Mouse (Mus musculus): ENCODE measurements around the gene Cds2. TPM values are rescaled to one million over a fixed set of nuclear protein-coding genes. Genes with fewer than 3 reads are reported as not detected.

The Cds2 gene
- polyA plus RNA-seq, 1 experiment from 2014 or later: 30.1 TPM

DNA sequence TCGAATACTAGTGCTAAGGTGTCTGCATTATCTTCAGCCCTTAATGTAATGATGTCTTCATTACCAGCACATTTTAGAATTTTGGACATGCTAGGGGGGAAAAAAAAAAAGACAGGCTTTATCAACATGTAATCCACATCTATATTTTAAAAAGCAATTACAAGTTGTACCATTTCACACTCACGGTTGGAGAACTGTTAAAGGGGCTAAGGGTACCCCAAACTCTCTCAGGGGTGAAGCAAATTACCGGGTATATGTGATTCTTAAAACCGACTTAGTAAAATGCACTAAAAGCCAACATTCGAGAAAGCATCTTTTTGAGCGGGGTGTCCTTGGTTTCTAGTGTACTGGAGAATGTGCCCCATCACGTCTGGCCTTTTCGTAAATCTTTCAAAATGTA lies 11.0 kb upstream of the Cds2 start:
- Histone ChIP-seq H3K9ac (peak overlapping the region; percentile 50), H3K4me2 (replicated peaks) (peak overlapping the region; percentile 47), H3K4me1 (peaks cover 15% of the 10 kb centered on the region; the same call in 1 of the 2 replicates), H3K27ac (peak overlapping the region; percentile 81; the same call in 1 of the 2 replicates), H3K36me3 (peaks cover 21% of the 10 kb centered on the region), H3K27me3 (no peaks in the 10 kb centered on the region), H3K9me3 (no peaks in the 10 kb centered on the region), H3K4me3 (peak overlapping the region; percentile 50)
- WGBS: 13% methylated on average over 8 of the region's 8 CpGs
- ATAC-seq (ENCODE audit: insufficient number of reproducible peaks, insufficient read depth, low FRiP score, low TSS enrichment): no peak

DNA sequence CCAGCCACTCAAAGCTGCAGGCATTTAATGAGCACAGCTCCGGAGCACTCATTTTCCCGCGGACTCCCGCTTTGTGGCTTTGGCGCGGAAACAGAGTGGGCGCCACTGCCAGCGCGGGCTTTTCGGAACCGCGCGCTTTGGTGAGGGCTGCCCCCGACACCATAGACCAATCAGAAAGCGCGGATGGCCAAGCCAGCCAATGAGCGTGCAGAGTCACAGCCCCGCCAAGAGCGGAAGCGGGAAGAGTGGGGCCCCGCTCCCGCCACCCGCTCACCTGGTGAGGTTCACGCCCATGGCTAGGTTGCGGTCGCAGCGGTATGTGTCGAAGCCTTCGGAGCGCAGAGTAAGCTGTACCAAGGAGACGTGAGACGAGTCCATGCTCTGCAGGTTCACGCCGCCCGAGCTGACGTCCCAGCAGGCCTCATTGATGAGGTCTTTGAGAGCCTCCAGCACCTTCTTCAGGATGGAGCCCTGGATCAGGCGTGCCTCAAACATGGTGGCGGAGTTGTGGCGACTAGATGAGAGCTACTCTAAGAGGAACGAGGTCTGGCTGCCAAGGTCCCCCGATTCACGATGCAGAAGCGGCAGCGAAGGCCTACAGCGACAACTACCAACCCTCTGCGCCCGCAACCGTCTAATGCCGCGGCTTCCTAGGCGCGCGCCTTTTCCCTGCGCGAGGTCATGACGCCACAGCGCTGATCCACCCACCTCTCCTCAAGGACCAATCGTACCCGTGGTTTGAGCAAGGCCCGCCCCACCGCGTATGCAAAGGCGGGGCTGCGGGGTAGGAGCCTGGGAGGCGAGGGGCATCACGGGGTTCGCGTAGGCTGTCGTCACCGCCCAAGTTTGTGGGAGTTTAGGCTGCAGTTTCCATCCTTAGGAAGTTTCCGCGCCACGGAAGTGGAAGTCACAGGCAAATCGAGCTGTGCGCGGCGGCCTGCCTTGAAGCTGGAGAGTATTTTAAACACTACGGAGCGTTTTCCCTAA lies 10.1 kb upstream of the Cds2 start, which contains the start of gene Pcna:
Gene Pcna, minus strand, starts transcription at position 773 of the 987 bp plus-strand sequence.
- no peaks in the 10 kb centered on the region for H3K27me3 ChIP-seq
- peak within 1 kb of the TSS; percentile 81 for H3K27ac ChIP-seq
- H3K4me2 ChIP-seq (replicated peaks): peak within 1 kb of the TSS; percentile 47
- H3K4me3 ChIP-seq: peak within 1 kb of the TSS; percentile 50
- WGBS: under 1% methylated on average over 79 of the region's 79 CpGs
- peaks cover 15% of the 10 kb centered on the region; the same call in 1 of the 2 replicates for H3K4me1 ChIP-seq
- H3K9me3 ChIP-seq: no peaks in the 10 kb centered on the region
- ATAC-seq (ENCODE audit: insufficient number of reproducible peaks, insufficient read depth, low FRiP score, low TSS enrichment): peak; percentile 98
- H3K9ac ChIP-seq: peak within 1 kb of the TSS; percentile 50
- H3K36me3 ChIP-seq: peaks cover 21% of the 10 kb centered on the region

DNA sequence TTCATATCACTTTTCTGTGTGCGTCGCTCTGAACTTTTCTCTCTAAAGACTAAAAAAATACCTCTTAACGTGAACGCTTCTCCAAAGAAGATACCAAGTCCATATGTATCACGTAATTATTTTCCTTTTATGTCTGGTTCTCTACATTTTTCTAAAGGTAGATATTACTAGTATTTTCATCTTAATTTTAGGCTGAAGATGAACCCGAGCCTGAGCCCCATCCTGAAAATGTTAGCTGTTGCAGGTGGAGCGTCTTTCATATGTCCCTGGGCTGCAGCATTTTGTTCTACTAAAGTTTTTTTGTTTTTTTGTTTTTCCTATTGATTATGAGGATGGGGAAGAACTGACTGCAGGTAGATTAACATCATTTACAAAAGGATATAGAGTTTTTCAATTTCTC lies 9.3 kb upstream of the Cds2 start:
- no peak for ATAC-seq (ENCODE audit: insufficient number of reproducible peaks, insufficient read depth, low FRiP score, low TSS enrichment)
- under 1% methylated on average over 7 of the region's 7 CpGs for WGBS
- peak overlapping the region; percentile 47 for H3K4me2 ChIP-seq (replicated peaks)
- peak overlapping the region; percentile 81 for H3K27ac ChIP-seq
- no peaks in the 10 kb centered on the region for H3K27me3 ChIP-seq
- H3K36me3 ChIP-seq: peaks cover 19% of the 10 kb centered on the region
- H3K4me3 ChIP-seq: peak overlapping the region; percentile 50
- H3K9ac ChIP-seq: 0 out of 2 replicates have a peak overlapping the region, but pooled peaks have one; percentile 50
- no peaks in the 10 kb centered on the region for H3K9me3 ChIP-seq
- H3K4me1 ChIP-seq: peaks cover 13% of the 10 kb centered on the region; the same call in 1 of the 2 replicates

DNA sequence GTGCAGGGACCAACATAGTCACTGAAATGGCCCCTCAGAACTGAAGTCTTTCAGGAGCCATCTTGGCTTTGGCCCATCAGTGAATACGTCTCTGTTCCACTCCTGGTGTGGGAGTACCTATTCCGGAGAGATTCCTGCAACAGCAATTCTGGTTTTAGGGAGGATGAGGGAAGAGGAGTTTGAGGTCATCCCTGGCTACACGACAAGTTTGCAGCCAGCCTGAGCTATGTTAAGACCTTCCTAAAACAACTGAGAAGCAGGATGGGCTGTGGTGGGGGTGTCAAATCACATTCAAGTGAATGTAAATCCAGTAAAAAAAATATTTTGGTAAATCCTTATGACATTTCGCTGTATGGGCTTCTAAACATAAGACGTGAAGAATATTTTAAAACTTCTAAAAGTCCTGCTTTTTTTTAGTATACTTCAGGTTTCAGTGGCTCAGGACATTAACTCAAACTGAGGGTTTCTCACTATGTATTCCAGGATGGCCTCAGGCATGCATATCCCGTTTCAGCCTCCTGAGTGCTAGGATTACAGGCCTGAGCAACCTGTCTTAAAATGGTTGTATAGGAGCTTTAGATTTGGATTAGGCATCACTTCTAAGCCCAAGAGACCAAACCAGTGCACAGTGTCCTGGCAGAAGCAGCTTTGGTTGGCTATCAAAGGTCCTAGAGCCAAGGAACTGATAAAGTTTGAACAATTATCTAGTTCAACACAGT lies 5.4 kb upstream of the Cds2 start:
- WGBS: 90% methylated on average over 6 of the region's 6 CpGs
- H3K27ac ChIP-seq: no peak overlapping the region
- H3K9me3 ChIP-seq: no peaks in the 10 kb centered on the region
- no peak overlapping the region for H3K4me3 ChIP-seq
- H3K36me3 ChIP-seq: no peaks in the 10 kb centered on the region
- H3K4me2 ChIP-seq (replicated peaks): no peak overlapping the region
- no peak for ATAC-seq (ENCODE audit: insufficient number of reproducible peaks, insufficient read depth, low FRiP score, low TSS enrichment)
- no peaks in the 10 kb centered on the region for H3K27me3 ChIP-seq
- H3K9ac ChIP-seq: no peak overlapping the region
- H3K4me1 ChIP-seq: no peaks in the 10 kb centered on the region

DNA sequence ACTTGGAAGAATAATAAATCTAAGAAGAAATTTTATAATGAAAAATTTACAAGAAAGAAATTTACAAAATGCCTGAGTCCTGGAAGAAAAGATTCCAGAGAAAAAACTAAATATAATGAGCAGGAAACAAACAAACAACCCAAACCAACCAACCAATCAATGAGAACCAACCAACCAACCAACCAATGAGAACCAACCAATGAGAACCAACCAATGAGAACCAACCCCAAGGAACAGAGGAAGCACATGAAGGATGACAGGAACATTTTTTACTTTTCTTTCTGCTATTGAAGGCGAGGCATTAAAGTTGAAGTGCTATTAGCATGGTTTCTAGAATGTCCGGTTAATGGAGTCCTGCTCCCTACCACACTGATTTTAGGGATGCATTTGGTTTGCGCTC lies 2.3 kb upstream of the Cds2 start:
- no peak for ATAC-seq (ENCODE audit: insufficient number of reproducible peaks, insufficient read depth, low FRiP score, low TSS enrichment)
- no peaks in the 10 kb centered on the region for H3K27me3 ChIP-seq
- no peaks in the 10 kb centered on the region for H3K9me3 ChIP-seq
- no peak overlapping the region for H3K4me3 ChIP-seq
- peaks cover 8% of the 10 kb centered on the region for H3K4me1 ChIP-seq
- WGBS: 96% methylated on average over 3 of the region's 3 CpGs
- no peak overlapping the region for H3K4me2 ChIP-seq (replicated peaks)
- H3K9ac ChIP-seq: no peak overlapping the region
- H3K36me3 ChIP-seq: no peaks in the 10 kb centered on the region
- H3K27ac ChIP-seq: no peak overlapping the region

DNA sequence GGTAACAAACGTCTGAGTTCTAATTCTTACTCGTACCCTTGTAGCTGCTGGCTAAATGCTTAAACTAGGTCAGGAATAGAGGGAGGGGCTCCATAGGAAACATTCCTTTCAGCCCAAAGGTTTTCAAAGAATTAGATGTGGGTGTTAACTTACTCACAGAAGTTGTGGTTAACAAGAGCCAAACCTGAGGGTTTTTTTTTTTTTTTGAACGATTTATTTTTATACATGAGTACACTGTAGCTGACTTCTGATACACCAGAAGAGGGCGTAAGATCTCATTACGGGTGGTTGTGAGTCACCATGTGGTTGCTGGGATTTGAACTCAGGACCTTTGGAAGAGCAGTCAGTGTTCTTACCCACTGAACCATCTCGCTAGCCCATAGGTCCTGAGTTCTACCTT lies 773 bp upstream of the Cds2 start:
- no peak overlapping the region for H3K9ac ChIP-seq
- 77% methylated on average over 6 of the region's 6 CpGs for WGBS
- no peak for ATAC-seq (ENCODE audit: insufficient number of reproducible peaks, insufficient read depth, low FRiP score, low TSS enrichment)
- H3K27me3 ChIP-seq: no peaks in the 10 kb centered on the region
- H3K4me3 ChIP-seq: no peak overlapping the region
- peaks cover 8% of the 10 kb centered on the region for H3K4me1 ChIP-seq
- no peak overlapping the region for H3K27ac ChIP-seq
- no peak overlapping the region for H3K4me2 ChIP-seq (replicated peaks)
- no peaks in the 10 kb centered on the region for H3K36me3 ChIP-seq
- H3K9me3 ChIP-seq: no peaks in the 10 kb centered on the region

DNA sequence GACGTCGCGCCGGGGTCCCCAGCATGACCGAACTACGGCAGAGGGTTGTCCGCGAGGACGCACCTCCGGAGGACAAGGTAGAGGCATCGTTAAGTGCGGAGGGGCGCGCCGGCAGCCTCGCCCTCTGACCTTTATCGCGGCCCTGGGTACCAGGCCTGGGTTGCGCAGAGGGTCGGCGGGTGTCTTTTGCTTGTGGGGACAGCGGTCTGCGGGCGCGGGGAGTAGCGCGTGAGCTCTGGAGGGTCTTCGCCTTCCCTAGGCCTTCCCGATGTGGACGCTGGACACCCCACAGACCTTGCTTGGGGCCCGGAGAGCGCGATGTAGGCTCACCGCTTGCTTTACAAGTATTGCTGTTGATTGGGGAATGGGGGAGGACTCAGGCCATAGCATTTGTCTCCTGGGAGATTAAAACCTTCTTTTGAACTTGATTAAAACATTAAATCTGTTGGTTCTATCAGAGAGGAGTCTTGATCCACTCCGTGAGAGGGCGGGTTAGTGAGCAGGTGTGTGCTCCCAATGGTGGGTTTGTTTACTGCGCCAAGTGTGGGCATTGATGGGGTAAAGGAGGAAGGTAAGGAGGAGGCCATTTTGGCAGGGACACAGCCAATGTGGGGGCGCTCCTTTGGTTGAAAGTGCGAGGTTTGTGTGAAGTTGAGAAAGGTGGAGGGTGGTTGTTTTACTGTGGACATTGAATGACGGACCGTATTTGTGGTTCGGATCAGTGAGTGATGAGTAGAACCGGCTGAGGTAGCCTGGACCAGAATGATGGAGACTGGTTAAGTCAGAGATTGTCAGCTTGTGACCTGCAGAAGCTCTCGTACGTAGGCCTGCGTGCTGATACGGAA lies 695 bp downstream of the Cds2 start:
- Histone ChIP-seq H3K9me3 (no peaks in the 10 kb centered on the region), H3K4me1 (peaks cover 8% of the 10 kb centered on the region), H3K36me3 (no peaks in the 10 kb centered on the region), H3K27me3 (no peaks in the 10 kb centered on the region), H3K27ac (peak overlapping the region; percentile 72), H3K9ac (peak overlapping the region; percentile 94), H3K4me2 (replicated peaks) (peak overlapping the region; percentile 72), H3K4me3 (peak overlapping the region; percentile 91)
- peak; percentile 62; the same call in 1 of the 2 replicates for ATAC-seq (ENCODE audit: insufficient number of reproducible peaks, insufficient read depth, low FRiP score, low TSS enrichment)
- WGBS: 1% methylated on average over 42 of the region's 47 CpGs

DNA sequence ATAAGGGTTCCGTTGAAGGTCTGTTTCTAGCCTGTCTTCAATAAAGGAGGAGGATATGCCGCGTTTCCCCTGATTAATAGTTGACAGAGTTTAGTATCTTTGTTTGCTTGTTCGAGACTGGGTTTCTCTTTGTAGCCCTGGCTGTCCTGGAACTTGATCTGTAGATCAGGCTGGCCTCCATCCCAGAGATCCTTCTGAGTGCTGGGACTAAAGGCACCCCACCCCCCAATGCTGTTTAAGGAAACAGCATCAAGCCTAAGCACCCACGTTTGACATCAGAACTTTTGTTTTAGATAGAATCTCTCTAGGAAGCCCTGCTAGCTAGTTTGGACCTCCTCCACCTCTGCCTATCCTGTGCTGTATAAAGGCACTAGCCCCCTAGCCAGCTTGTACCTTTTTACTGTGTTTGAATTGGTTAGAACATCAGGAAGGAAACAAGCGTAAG lies 1.3 kb downstream of the Cds2 start:
- peaks cover 8% of the 10 kb centered on the region for H3K4me1 ChIP-seq
- ATAC-seq (ENCODE audit: insufficient number of reproducible peaks, insufficient read depth, low FRiP score, low TSS enrichment): no peak
- H3K27ac ChIP-seq: no peak overlapping the region
- H3K27me3 ChIP-seq: no peaks in the 10 kb centered on the region
- no peaks in the 10 kb centered on the region for H3K9me3 ChIP-seq
- H3K4me2 ChIP-seq (replicated peaks): peak overlapping the region; percentile 72
- H3K4me3 ChIP-seq: peak overlapping the region; percentile 91
- no peaks in the 10 kb centered on the region for H3K36me3 ChIP-seq
- peak overlapping the region; percentile 94; the same call in 1 of the 2 replicates for H3K9ac ChIP-seq
- 16% methylated on average over 6 of the region's 6 CpGs for WGBS

DNA sequence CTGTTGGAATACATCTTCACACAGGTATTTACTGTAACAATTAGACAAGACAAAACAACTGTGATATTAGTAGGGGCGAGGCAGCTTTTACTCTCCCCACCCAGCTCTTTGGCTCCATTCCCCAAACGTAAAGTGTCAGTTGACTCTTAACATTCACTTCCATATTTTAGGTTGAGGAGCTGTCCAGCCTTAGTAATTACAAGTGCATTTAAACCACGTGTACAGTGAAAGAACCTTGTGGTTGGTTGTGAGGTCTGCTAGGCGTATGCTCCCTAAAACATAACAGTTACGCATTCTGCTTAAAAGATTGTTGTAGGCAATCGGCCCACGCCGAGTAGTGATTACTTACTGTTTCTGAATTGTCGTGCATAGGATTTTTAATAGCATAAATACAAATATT lies 2.2 kb downstream of the Cds2 start:
- H3K4me2 ChIP-seq (replicated peaks): no peak overlapping the region
- H3K4me1 ChIP-seq: peaks cover 8% of the 10 kb centered on the region
- ATAC-seq (ENCODE audit: insufficient number of reproducible peaks, insufficient read depth, low FRiP score, low TSS enrichment): no peak
- H3K27ac ChIP-seq: no peak overlapping the region
- H3K9me3 ChIP-seq: no peaks in the 10 kb centered on the region
- H3K27me3 ChIP-seq: no peaks in the 10 kb centered on the region
- H3K9ac ChIP-seq: no peak overlapping the region
- H3K36me3 ChIP-seq: no peaks in the 10 kb centered on the region
- WGBS: 85% methylated on average over 9 of the region's 9 CpGs
- H3K4me3 ChIP-seq: no peak overlapping the region

DNA sequence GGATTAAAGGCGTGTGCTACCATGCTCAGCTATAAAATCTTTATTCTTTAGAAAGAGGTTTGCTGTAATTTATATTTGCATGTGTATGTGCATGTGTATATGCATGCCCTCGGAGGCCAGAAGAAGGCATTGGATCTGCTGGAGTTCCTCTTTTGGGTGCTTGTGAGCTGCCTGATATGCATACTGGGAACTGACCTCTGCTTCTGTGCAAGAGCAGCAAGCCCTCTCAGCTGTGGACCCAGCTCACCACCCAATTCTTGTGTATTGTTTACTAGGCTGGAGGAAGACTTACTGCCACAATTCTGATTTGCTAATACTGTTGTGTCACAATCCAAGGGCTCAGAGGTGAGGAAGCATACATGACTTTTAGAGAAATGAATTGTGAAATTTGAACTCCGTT lies 3.1 kb downstream of the Cds2 start:
- WGBS: 94% methylated on average over 3 of the region's 3 CpGs
- ATAC-seq (ENCODE audit: insufficient number of reproducible peaks, insufficient read depth, low FRiP score, low TSS enrichment): no peak
- no peaks in the 10 kb centered on the region for H3K27me3 ChIP-seq
- H3K9me3 ChIP-seq: no peaks in the 10 kb centered on the region
- no peak overlapping the region for H3K9ac ChIP-seq
- no peak overlapping the region for H3K4me2 ChIP-seq (replicated peaks)
- H3K27ac ChIP-seq: no peak overlapping the region
- H3K4me1 ChIP-seq: peaks cover 8% of the 10 kb centered on the region
- H3K4me3 ChIP-seq: no peak overlapping the region
- H3K36me3 ChIP-seq: no peaks in the 10 kb centered on the region

DNA sequence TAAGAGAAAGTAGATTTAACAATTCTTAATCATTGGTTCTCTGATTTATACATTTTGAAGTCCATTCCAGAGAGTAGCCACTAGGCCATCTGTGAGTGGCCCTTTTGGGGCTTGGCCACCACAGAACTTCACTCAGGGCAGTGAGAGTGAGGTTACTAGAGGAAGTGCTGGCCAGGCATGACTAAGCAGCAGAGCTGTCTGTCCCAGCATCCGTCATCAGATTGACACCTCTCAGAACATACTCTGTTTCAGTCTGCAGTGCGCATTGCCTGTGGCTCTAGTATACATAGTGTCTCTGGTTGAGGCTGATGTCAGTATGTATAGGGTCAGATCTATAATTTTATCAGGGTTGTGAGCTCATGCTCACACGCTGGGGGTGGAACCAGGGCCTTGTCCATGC lies 6.3 kb downstream of the Cds2 start:
- H3K27me3 ChIP-seq: no peaks in the 10 kb centered on the region
- no peak overlapping the region for H3K4me2 ChIP-seq (replicated peaks)
- 86% methylated on average over 3 of the region's 3 CpGs for WGBS
- no peak overlapping the region for H3K9ac ChIP-seq
- no peak overlapping the region for H3K27ac ChIP-seq
- H3K4me1 ChIP-seq: peaks cover 8% of the 10 kb centered on the region
- no peak for ATAC-seq (ENCODE audit: insufficient number of reproducible peaks, insufficient read depth, low FRiP score, low TSS enrichment)
- no peaks in the 10 kb centered on the region for H3K36me3 ChIP-seq
- H3K4me3 ChIP-seq: no peak overlapping the region
- no peaks in the 10 kb centered on the region for H3K9me3 ChIP-seq

Measured in embryonic facial prominence, embryonic 12.5 days (tissue).